Mouse (Mus musculus) mammary gland, adult 2 months (tissue): ENCODE measurements around the gene Mesp2. TPM values are rescaled to one million over a fixed set of nuclear protein-coding genes. Genes with fewer than 3 reads are reported as not detected.

Experiments used
- polyA plus RNA-seq: library from polyadenylated mRNA; depleted of rRNA; stranded (reverse); fragments of >200 nt; gene quantifications from 2 replicates; pipeline ENCODE4 v1.2.3, GENCODE M21; 2012; ENCODE audit warnings: low replicate concordance; rRNA removed

Gene Mesp2
- polyA plus RNA-seq, result 0.45 and 0.63 TPM in 2 replicates

DNA sequence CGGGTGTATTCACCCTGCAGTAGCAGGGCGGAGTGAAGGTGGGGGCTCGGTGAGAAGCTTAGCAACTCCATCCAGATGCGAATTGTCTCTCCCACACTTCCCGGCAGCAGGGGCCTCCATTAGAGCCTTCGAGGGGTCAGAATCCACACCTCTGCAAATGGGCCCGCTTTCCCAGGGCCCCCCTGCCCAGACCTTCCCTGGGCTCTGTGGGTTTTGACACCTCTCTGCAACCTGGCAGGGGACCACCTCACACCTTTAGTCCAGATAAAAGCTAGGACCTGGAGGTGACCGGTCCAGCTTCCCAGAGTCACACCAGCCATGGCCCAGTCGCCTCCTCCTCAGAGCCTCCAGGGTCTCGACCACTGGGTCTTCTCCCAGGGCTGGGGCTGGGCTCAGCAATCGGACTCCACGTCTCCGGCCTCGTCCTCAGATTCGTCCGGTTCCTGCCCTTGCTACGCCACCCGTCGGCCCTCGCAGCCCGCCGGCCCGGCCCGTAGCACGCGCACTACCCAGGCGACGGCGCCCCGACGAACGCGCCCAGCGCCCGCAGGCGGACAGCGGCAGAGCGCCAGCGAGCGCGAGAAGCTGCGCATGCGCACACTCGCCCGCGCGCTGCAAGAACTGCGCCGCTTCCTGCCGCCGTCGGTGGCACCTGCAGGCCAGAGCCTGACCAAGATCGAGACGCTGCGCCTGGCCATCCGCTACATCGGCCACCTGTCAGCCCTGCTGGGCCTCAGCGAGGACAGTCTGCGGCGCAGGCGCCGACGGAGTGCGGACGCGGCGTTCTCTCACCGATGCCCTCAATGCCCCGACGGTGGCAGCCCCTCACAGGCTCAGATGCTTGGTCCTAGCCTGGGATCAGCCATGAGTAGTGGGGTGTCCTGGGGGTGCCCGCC, at the start of gene Mesp2:
Gene Mesp2 (plus strand): TSS at position 117 of the 896 bp plus-strand sequence.

DNA sequence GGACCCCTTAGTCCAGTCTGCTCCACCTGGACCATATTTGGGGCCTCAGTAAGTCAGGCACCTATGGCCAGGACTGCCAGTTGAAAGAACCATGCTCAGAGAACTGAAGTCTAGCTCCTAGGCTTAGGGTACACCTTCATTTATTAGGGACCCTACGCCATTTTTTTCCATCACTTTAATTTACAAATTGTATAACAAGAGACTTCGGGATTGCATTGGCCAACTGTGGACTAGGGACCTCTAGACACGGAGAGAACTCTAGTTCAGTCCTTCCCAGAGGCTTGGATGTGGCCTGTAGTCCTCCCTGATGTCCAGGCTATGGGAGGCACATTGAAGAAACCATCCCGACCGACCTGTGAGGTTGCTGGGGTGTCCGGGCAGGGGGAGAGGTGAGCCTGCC, 16.8 kb upstream of the Mesp2 start, which contains the start of gene Mesp1:
Gene Mesp1 (minus strand): TSS at position 101 of the 400 bp plus-strand sequence.

GRCm38 (mm10) chr7:79860811-79861210, 50.3 kb downstream of the Mesp2 start, which contains the start of gene Anpep:
Gene Anpep, minus strand, starts transcription at chr7:79861059.

Other genes starting within 250 kb of the Mesp2 start
- not detected in 2 replicates for gene Rhcg, start 193.1 kb upstream of the Mesp2 start, polyA plus RNA-seq
- 0.27 and 0.62 TPM in 2 replicates for gene Ticrr, start 150.5 kb upstream of the Mesp2 start, polyA plus RNA-seq
- 1.9 and 3.9 TPM in 2 replicates for gene Kif7, start 95.0 kb upstream of the Mesp2 start, polyA plus RNA-seq
- gene Plin1, start 77.8 kb upstream of the Mesp2 start, polyA plus RNA-seq, result 1,122 and 1,658 TPM in 2 replicates
- 28.4 and 47.4 TPM in 2 replicates for gene Pex11a, start 67.6 kb upstream of the Mesp2 start, polyA plus RNA-seq
- 2.9 and 3.3 TPM in 2 replicates for gene Wdr93, start 67.6 kb upstream of the Mesp2 start, polyA plus RNA-seq
- 0.23 and 0.33 TPM in 2 replicates for gene Mesp1, start 16.9 kb upstream of the Mesp2 start, polyA plus RNA-seq
- gene Anpep, start 50.3 kb downstream of the Mesp2 start, polyA plus RNA-seq, result 61.2 and 98.4 TPM in 2 replicates
- 15.0 and 19.2 TPM in 2 replicates for gene Ap3s2, start 109.9 kb downstream of the Mesp2 start, polyA plus RNA-seq
- 10.2 and 15.7 TPM in 2 replicates for gene Arpin, start 124.6 kb downstream of the Mesp2 start, polyA plus RNA-seq
- gene Zfp710, start 214.1 kb downstream of the Mesp2 start, polyA plus RNA-seq, result 44.8 and 56.6 TPM in 2 replicates